Mouse (Mus musculus): ENCODE results near the gene Zfp600. TPM values are rescaled to one million over a fixed set of nuclear protein-coding genes. Genes with fewer than 3 reads are reported as not detected.

The Zfp600 gene
- polyA plus RNA-seq, 1 experiment from 2014 or later = not detected

Other genes starting within 250 kb of the Zfp600 start
- gene Zfp987, start 59.5 kb upstream of the Zfp600 start, polyA plus RNA-seq (2015; fragmentation: Nextera tagmentation; extraction: Ambion mirVana) = 0.10 and 0.18 TPM in 2 replicates

Data from limb, embryonic 13.5 days (tissue).